Mouse (Mus musculus): Measurements from ENCODE around the gene Lonp2. TPM values are rescaled to one million over a fixed set of nuclear protein-coding genes. Genes with fewer than 3 reads are reported as not detected.
A peak's percentile ranks its signal among the peaks of the same experiment; 100 is the strongest.

Gene Lonp2
- 56.1 and 58.0 TPM in 2 replicates for polyA plus RNA-seq (2015; fragmentation: Nextera tagmentation; extraction: Ambion mirVana)

- H3K4me2 ChIP-seq (ENCODE audit: low read depth, low read length): peak within 1 kb of the TSS; percentile 72
- peak within 1 kb of the TSS; percentile 82 for H3K9ac ChIP-seq (ENCODE audit: low read length)
- H3K27me3 ChIP-seq (ENCODE audit: control insufficient read depth, insufficient read depth, low read depth, low read length): no peaks in the 10 kb centered on the region
- peaks cover 9% of the 10 kb centered on the region for H3K4me1 ChIP-seq (replicated peaks; ENCODE audit: control insufficient read depth, insufficient read depth, low read length)
- H3K36me3 ChIP-seq (ENCODE audit: control insufficient read depth, insufficient read depth, low read length): no peaks in the 10 kb centered on the region
- H3K4me3 ChIP-seq (ENCODE audit: low read length): peak within 1 kb of the TSS; percentile 96
- H3K27ac ChIP-seq (ENCODE audit: low read length): peak within 1 kb of the TSS; percentile 68
- WGBS: under 1% methylated on average over 62 of the region's 62 CpGs
- peak; percentile 100 for ATAC-seq (ENCODE audit: low read depth)
- no peaks in the 10 kb centered on the region for H3K9me3 ChIP-seq (ENCODE audit: control insufficient read depth, low read length)
Observed at GRCm38 (mm10) chr8:86623911-86624731, at the start of gene Lonp2. Gene Lonp2, plus strand, starts transcription at chr8:86624043.

DNA sequence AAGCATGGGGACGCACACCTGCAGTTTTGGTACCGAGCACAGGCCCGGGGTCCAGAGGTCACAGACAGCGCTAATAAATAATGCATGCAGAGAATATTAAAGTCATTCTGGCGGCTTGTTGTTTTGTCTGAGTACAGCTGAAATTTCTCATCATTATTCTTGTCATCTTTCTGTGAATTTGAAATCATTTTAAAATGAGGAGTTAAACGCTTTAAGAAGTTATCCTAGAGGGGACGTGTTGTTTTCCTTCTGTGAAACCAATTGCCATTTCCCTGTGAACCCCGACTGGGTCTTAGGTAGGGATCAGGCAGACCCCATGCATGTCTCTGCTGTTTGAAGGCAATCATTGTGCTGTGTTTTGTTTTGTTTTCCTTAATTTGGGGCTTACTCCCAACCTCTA lies 46.3 kb upstream of the Lonp2 start:
- H3K9me3 ChIP-seq (ENCODE audit: control insufficient read depth, low read length): no peaks in the 10 kb centered on the region
- H3K27me3 ChIP-seq (ENCODE audit: control insufficient read depth, insufficient read depth, low read depth, low read length): no peaks in the 10 kb centered on the region
- H3K4me1 ChIP-seq (replicated peaks; ENCODE audit: control insufficient read depth, insufficient read depth, low read length): peaks cover 4% of the 10 kb centered on the region; the same call in 1 of the 2 replicates
- H3K9ac ChIP-seq (ENCODE audit: low read length): no peak overlapping the region
- no peak for ATAC-seq (ENCODE audit: low read depth)
- no peak overlapping the region for H3K27ac ChIP-seq (ENCODE audit: low read length)
- WGBS: 85% methylated on average over 8 of the region's 8 CpGs
- H3K4me3 ChIP-seq (ENCODE audit: low read length): no peak overlapping the region
- no peak overlapping the region for H3K4me2 ChIP-seq (ENCODE audit: low read depth, low read length)
- H3K36me3 ChIP-seq (ENCODE audit: control insufficient read depth, insufficient read depth, low read length): no peaks in the 10 kb centered on the region

DNA sequence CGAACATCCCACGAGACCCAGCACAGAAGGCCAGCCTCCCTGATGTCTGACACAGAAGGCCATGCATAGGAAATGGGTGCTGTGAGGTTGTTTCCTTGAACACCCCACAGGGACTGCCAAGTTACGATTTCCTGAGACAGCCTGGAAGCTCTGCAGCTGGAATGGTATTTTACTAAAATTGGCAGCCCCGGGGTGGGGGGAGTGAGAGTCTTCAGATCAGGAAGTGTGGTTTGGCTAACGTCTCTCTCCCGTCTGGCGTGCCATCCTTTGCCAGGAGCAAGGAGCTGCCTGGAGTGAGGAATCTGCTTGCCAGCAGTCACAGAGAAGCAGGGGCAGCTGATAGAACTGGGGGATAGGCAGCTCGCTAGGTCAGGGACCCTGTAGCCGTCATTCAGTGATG lies 45.8 kb upstream of the Lonp2 start:
- Histone ChIP-seq H3K9me3 (ENCODE audit: control insufficient read depth, low read length) (no peaks in the 10 kb centered on the region), H3K9ac (ENCODE audit: low read length) (no peak overlapping the region), H3K4me1 (replicated peaks; ENCODE audit: control insufficient read depth, insufficient read depth, low read length) (peaks cover 4% of the 10 kb centered on the region; the same call in 1 of the 2 replicates), H3K36me3 (ENCODE audit: control insufficient read depth, insufficient read depth, low read length) (no peaks in the 10 kb centered on the region), H3K4me3 (ENCODE audit: low read length) (no peak overlapping the region), H3K27ac (ENCODE audit: low read length) (no peak overlapping the region), H3K4me2 (ENCODE audit: low read depth, low read length) (no peak overlapping the region), H3K27me3 (ENCODE audit: control insufficient read depth, insufficient read depth, low read depth, low read length) (no peaks in the 10 kb centered on the region)
- peak; percentile 28; the same call in 1 of the 2 replicates for ATAC-seq (ENCODE audit: low read depth)
- WGBS: 27% methylated on average over 9 of the region's 9 CpGs

GRCm38 (mm10) chr8:86578693-86579092 lies 45.1 kb upstream of the Lonp2 start:
- no peak for ATAC-seq (ENCODE audit: low read depth)
- Histone ChIP-seq H3K4me2 (ENCODE audit: low read depth, low read length) (no peak overlapping the region), H3K4me3 (ENCODE audit: low read length) (no peak overlapping the region), H3K9me3 (ENCODE audit: control insufficient read depth, low read length) (no peaks in the 10 kb centered on the region), H3K9ac (ENCODE audit: low read length) (no peak overlapping the region), H3K27ac (ENCODE audit: low read length) (no peak overlapping the region), H3K36me3 (ENCODE audit: control insufficient read depth, insufficient read depth, low read length) (no peaks in the 10 kb centered on the region), H3K4me1 (replicated peaks; ENCODE audit: control insufficient read depth, insufficient read depth, low read length) (peaks cover 4% of the 10 kb centered on the region; the same call in 1 of the 2 replicates), H3K27me3 (ENCODE audit: control insufficient read depth, insufficient read depth, low read depth, low read length) (no peaks in the 10 kb centered on the region)
- 43% methylated on average over 8 of the region's 8 CpGs for WGBS

GRCm38 (mm10) chr8:86580458-86580857 lies 43.4 kb upstream of the Lonp2 start, which contains the start of gene Abcc12:
Gene Abcc12, minus strand, starts transcription at chr8:86580686.
- no peaks in the 10 kb centered on the region for H3K27me3 ChIP-seq (ENCODE audit: control insufficient read depth, insufficient read depth, low read depth, low read length)
- no peaks in the 10 kb centered on the region for H3K36me3 ChIP-seq (ENCODE audit: control insufficient read depth, insufficient read depth, low read length)
- no peak within 1 kb of the TSS for H3K4me3 ChIP-seq (ENCODE audit: low read length)
- H3K27ac ChIP-seq (ENCODE audit: low read length): no peak within 1 kb of the TSS
- no peaks in the 10 kb centered on the region for H3K9me3 ChIP-seq (ENCODE audit: control insufficient read depth, low read length)
- no peak within 1 kb of the TSS for H3K4me2 ChIP-seq (ENCODE audit: low read depth, low read length)
- H3K9ac ChIP-seq (ENCODE audit: low read length): no peak within 1 kb of the TSS
- peaks cover 7% of the 10 kb centered on the region; the same call in 1 of the 2 replicates for H3K4me1 ChIP-seq (replicated peaks; ENCODE audit: control insufficient read depth, insufficient read depth, low read length)
- ATAC-seq (ENCODE audit: low read depth): no peak

GRCm38 (mm10) chr8:86581921-86582331 lies 41.9 kb upstream of the Lonp2 start:
- Histone ChIP-seq H3K4me2 (ENCODE audit: low read depth, low read length) (no peak overlapping the region), H3K4me3 (ENCODE audit: low read length) (no peak overlapping the region), H3K4me1 (replicated peaks; ENCODE audit: control insufficient read depth, insufficient read depth, low read length) (peaks cover 7% of the 10 kb centered on the region; the same call in 1 of the 2 replicates), H3K9ac (ENCODE audit: low read length) (no peak overlapping the region), H3K27me3 (ENCODE audit: control insufficient read depth, insufficient read depth, low read depth, low read length) (no peaks in the 10 kb centered on the region), H3K36me3 (ENCODE audit: control insufficient read depth, insufficient read depth, low read length) (no peaks in the 10 kb centered on the region), H3K9me3 (ENCODE audit: control insufficient read depth, low read length) (no peaks in the 10 kb centered on the region), H3K27ac (ENCODE audit: low read length) (no peak overlapping the region)
- 73% methylated on average over 4 of the region's 4 CpGs for WGBS
- ATAC-seq (ENCODE audit: low read depth): no peak

GRCm38 (mm10) chr8:86585118-86585517 lies 38.7 kb upstream of the Lonp2 start:
- Histone ChIP-seq H3K4me3 (ENCODE audit: low read length) (peak overlapping the region; percentile 52), H3K27me3 (ENCODE audit: control insufficient read depth, insufficient read depth, low read depth, low read length) (no peaks in the 10 kb centered on the region), H3K27ac (ENCODE audit: low read length) (no peak overlapping the region), H3K36me3 (ENCODE audit: control insufficient read depth, insufficient read depth, low read length) (no peaks in the 10 kb centered on the region), H3K4me2 (ENCODE audit: low read depth, low read length) (peak overlapping the region; percentile 88), H3K9me3 (ENCODE audit: control insufficient read depth, low read length) (no peaks in the 10 kb centered on the region), H3K4me1 (replicated peaks; ENCODE audit: control insufficient read depth, insufficient read depth, low read length) (0 out of 2 replicates have a peak, but pooled peaks cover 3% of the 10 kb centered on the region), H3K9ac (ENCODE audit: low read length) (peak overlapping the region; percentile 35; the same call in 1 of the 2 replicates)
- ATAC-seq (ENCODE audit: low read depth): peak; percentile 71; the same call in 1 of the 2 replicates
- WGBS: 5% methylated on average over 11 of the region's 11 CpGs

DNA sequence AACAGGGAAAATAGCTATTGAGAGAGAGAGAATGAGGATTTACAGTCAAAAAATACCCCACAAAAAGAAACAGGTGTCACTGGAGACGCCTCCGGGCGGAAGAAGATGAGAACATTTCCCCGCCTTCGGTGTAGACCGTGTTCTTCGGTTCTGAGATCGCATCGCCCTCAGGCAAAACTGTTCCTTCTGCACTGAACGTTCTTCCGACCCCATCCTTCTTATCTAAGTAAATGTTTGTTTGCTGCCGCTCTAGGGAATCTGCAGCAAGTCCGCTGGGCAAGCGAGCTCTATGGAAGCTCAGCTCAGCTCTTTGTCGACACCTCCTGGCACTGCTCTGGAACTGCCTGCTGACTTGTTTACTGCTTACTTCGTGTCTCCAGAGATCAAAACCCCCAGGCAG lies 38.3 kb upstream of the Lonp2 start:
- H3K9ac ChIP-seq (ENCODE audit: low read length): peak overlapping the region; percentile 35; the same call in 1 of the 2 replicates
- ATAC-seq (ENCODE audit: low read depth): peak; percentile 74; the same call in 1 of the 2 replicates
- H3K36me3 ChIP-seq (ENCODE audit: control insufficient read depth, insufficient read depth, low read length): no peaks in the 10 kb centered on the region
- 0 out of 2 replicates have a peak, but pooled peaks cover 3% of the 10 kb centered on the region for H3K4me1 ChIP-seq (replicated peaks; ENCODE audit: control insufficient read depth, insufficient read depth, low read length)
- H3K9me3 ChIP-seq (ENCODE audit: control insufficient read depth, low read length): no peaks in the 10 kb centered on the region
- peak overlapping the region; percentile 88 for H3K4me2 ChIP-seq (ENCODE audit: low read depth, low read length)
- no peaks in the 10 kb centered on the region for H3K27me3 ChIP-seq (ENCODE audit: control insufficient read depth, insufficient read depth, low read depth, low read length)
- H3K4me3 ChIP-seq (ENCODE audit: low read length): peak overlapping the region; percentile 52
- H3K27ac ChIP-seq (ENCODE audit: low read length): no peak overlapping the region
- WGBS: under 1% methylated on average over 16 of the region's 16 CpGs

GRCm38 (mm10) chr8:86586058-86586457 lies 37.8 kb upstream of the Lonp2 start:
- Histone ChIP-seq H3K9me3 (ENCODE audit: control insufficient read depth, low read length) (no peaks in the 10 kb centered on the region), H3K36me3 (ENCODE audit: control insufficient read depth, insufficient read depth, low read length) (no peaks in the 10 kb centered on the region), H3K4me2 (ENCODE audit: low read depth, low read length) (no peak overlapping the region), H3K27ac (ENCODE audit: low read length) (no peak overlapping the region), H3K27me3 (ENCODE audit: control insufficient read depth, insufficient read depth, low read depth, low read length) (no peaks in the 10 kb centered on the region), H3K4me3 (ENCODE audit: low read length) (no peak overlapping the region), H3K9ac (ENCODE audit: low read length) (no peak overlapping the region), H3K4me1 (replicated peaks; ENCODE audit: control insufficient read depth, insufficient read depth, low read length) (0 out of 2 replicates have a peak, but pooled peaks cover 3% of the 10 kb centered on the region)
- ATAC-seq (ENCODE audit: low read depth): no peak
- WGBS: 39% methylated on average over 5 of the region's 5 CpGs
